ENCODE assay signal across 8 mouse cellular contexts in genomic region chr7:44359908-44360672, GRCm38 (mm10). TPM values are rescaled to one million over a fixed set of nuclear protein-coding genes. Genes with fewer than 3 reads are reported as not detected.
DNase-seq lines count a peak whose midpoint lies in the region; ATAC-seq and TF ChIP-seq lines count a peak whose summit lies in the region.

No protein-coding gene starts in this region.

- H3K36me3 ChIP-seq in heart, embryonic 13.5 days, result no peaks in the 10 kb centered on the region
- H3K36me3 ChIP-seq in liver, embryonic 11.5 days (ENCODE audit: control insufficient read depth, insufficient read depth, low read length), result no peaks in the 10 kb centered on the region
- no peaks in the 10 kb centered on the region for H3K36me3 ChIP-seq in splenic B cell, adult 2 months (ENCODE audit: control insufficient read depth, insufficient read depth, low read length, poor library complexity, severe bottlenecking)

- H3K9me3 ChIP-seq in heart, embryonic 13.5 days, result no peaks in the 10 kb centered on the region
- no peaks in the 10 kb centered on the region for H3K9me3 ChIP-seq in liver, embryonic 11.5 days (ENCODE audit: control insufficient read depth, low read length)

- peaks cover 36% of the 10 kb centered on the region for H3K4me1 ChIP-seq in heart, embryonic 13.5 days
- peaks cover 15% of the 10 kb centered on the region for H3K4me1 ChIP-seq in liver, embryonic 11.5 days (replicated peaks; ENCODE audit: control insufficient read depth, insufficient read depth, low read length)

- H3K4me3 ChIP-seq in heart, embryonic 13.5 days, result peak overlapping the region; percentile 60
- peak overlapping the region; percentile 56 for H3K4me3 ChIP-seq in liver, embryonic 11.5 days (ENCODE audit: low read depth, low read length)

- ATAC-seq in erythroid progenitor cell, adult 5-6 weeks (replicated peaks; ENCODE audit: low FRiP score, poor library complexity, severe bottlenecking), result peak; percentile 58
- ATAC-seq in heart, embryonic 13.5 days (ENCODE audit: extremely low read depth, insufficient number of reproducible peaks, low FRiP score, low TSS enrichment), result peak; percentile 75
- ATAC-seq in liver, embryonic 11.5 days (replicated peaks; ENCODE audit: low FRiP score), result peak; percentile 80

- peak overlapping the region; percentile 85 for H3K9ac ChIP-seq in heart, embryonic 13.5 days
- H3K9ac ChIP-seq in liver, embryonic 11.5 days (ENCODE audit: low read depth, low read length), result peak overlapping the region; percentile 66

- peaks cover 80% of the 10 kb centered on the region for H3K27me3 ChIP-seq in heart, embryonic 13.5 days (replicated peaks)
- peaks cover 68% of the 10 kb centered on the region for H3K27me3 ChIP-seq in liver, embryonic 11.5 days (replicated peaks; ENCODE audit: control insufficient read depth, insufficient read depth, low read length)
- peaks cover 2% of the 10 kb centered on the region; the same call in 1 of the 2 replicates for H3K27me3 ChIP-seq in splenic B cell, adult 2 months (ENCODE audit: control insufficient read depth, insufficient read depth, low read length, poor library complexity, severe bottlenecking)

- TF ChIP-seq CTCF in brain, embryonic 14.5 days (IDR thresholded peaks at IDR 0.05; ENCODE audit: borderline replicate concordance, extremely low read depth, insufficient read depth, insufficient read length), result 0 out of 2 replicates have a peak, but pooled peaks have one; percentile 2

- peak overlapping the region; percentile 57 for H3K27ac ChIP-seq in heart, embryonic 13.5 days (replicated peaks)
- no peak overlapping the region for H3K27ac ChIP-seq in liver, embryonic 11.5 days (ENCODE audit: low read depth, low read length)

- peak overlapping the region; percentile 92 for H3K4me2 ChIP-seq in heart, embryonic 13.5 days
- H3K4me2 ChIP-seq in liver, embryonic 11.5 days, result peak overlapping the region; percentile 97

- TF ChIP-seq POLR2A in brain, embryonic 14.5 days (IDR thresholded peaks at IDR 0.05; ENCODE audit: borderline replicate concordance, extremely low read depth, insufficient read depth, insufficient read length, poor library complexity, severe bottlenecking), result peak; percentile 22; the same call in 1 of the 2 replicates

- under 1% methylated on average over 54 of the region's 54 CpGs for WGBS in heart, embryonic 13.5 days
- WGBS in liver, embryonic 11.5 days, result under 1% methylated on average over 54 of the region's 54 CpGs

- peak; percentile 99 to 100 for DNase-seq in B cell, adult 2 months
- DNase-seq in brain, embryonic 14.5 days (ENCODE audit: low read depth), result peak; percentile 98
- peak; percentile 96 for DNase-seq in kidney, postnatal 10 days
- peak; percentile 94 for DNase-seq in liver, embryonic 11.5 days (ENCODE audit: low spot score)
- DNase-seq in naive thymus-derived CD4-positive, alpha-beta T cell, adult 2 months (ENCODE audit: low read depth), result peak; percentile 91
- DNase-seq in splenic B cell, adult 2 months (ENCODE audit: low read depth, low spot score), result peak; percentile 97

RNA-seq across cellular contexts. Expression of gene Syt3, which starts 23.8 kb away (rescaled TPM):
- 35.5 and 41.6 TPM in 2 replicates for polyA plus RNA-seq in brain, embryonic 14.5 days (2012; rRNA removed)
- not detected in 2 replicates for total RNA-seq in erythroid progenitor cell, adult 5-6 weeks (2015; ENCODE audit: low replicate concordance)
- total RNA-seq in erythroid progenitor cell, adult 5-6 weeks (2017; ENCODE audit: low replicate concordance), result not detected in 2 replicates
- 0.53 and 0.62 TPM in 2 replicates for polyA plus RNA-seq in heart, embryonic 13.5 days (2015; fragmentation: Nextera tagmentation; extraction: Ambion mirVana)
- 0.35 and 0.40 TPM in 2 replicates for polyA plus RNA-seq in liver, embryonic 11.5 days (2014; fragmentation: Nextera tagmentation; extraction: Ambion mirVana)

RNA-seq across cellular contexts. Expression of gene 1700008O03Rik, which starts 25.5 kb away (rescaled TPM):
- polyA plus RNA-seq in brain, embryonic 14.5 days (2012; rRNA removed), result 3.0 and 4.1 TPM in 2 replicates
- not detected in 2 replicates for total RNA-seq in erythroid progenitor cell, adult 5-6 weeks (2015; ENCODE audit: low replicate concordance)
- not detected in 2 replicates for total RNA-seq in erythroid progenitor cell, adult 5-6 weeks (2017; ENCODE audit: low replicate concordance)
- polyA plus RNA-seq in heart, embryonic 13.5 days (2015; fragmentation: Nextera tagmentation; extraction: Ambion mirVana), result 0.35 and 0.45 TPM in 2 replicates
- polyA plus RNA-seq in liver, embryonic 11.5 days (2014; fragmentation: Nextera tagmentation; extraction: Ambion mirVana), result 0.83 and 0.93 TPM in 2 replicates

RNA-seq across cellular contexts. Expression of gene Shank1, which starts 50.0 kb away (rescaled TPM):
- polyA plus RNA-seq in brain, embryonic 14.5 days (2012; rRNA removed), result 17.2 and 63.1 TPM in 2 replicates
- not detected in 2 replicates for total RNA-seq in erythroid progenitor cell, adult 5-6 weeks (2015; ENCODE audit: low replicate concordance)
- under 0.01 and 0.23 TPM in 2 replicates for total RNA-seq in erythroid progenitor cell, adult 5-6 weeks (2017; ENCODE audit: low replicate concordance)
- 0.62 and 0.80 TPM in 2 replicates for polyA plus RNA-seq in heart, embryonic 13.5 days (2015; fragmentation: Nextera tagmentation; extraction: Ambion mirVana)
- 0.62 and 0.69 TPM in 2 replicates for polyA plus RNA-seq in liver, embryonic 11.5 days (2014; fragmentation: Nextera tagmentation; extraction: Ambion mirVana)

RNA-seq across cellular contexts. Expression of gene Clec11a, which starts 53.4 kb away (rescaled TPM):
- polyA plus RNA-seq in brain, embryonic 14.5 days (2012; rRNA removed), result 3.2 and 3.6 TPM in 2 replicates
- total RNA-seq in erythroid progenitor cell, adult 5-6 weeks (2015; ENCODE audit: low replicate concordance), result 2.5 TPM in 1 of 2 replicates, not detected in the other
- not detected in 2 replicates for total RNA-seq in erythroid progenitor cell, adult 5-6 weeks (2017; ENCODE audit: low replicate concordance)
- 0.67 and 0.71 TPM in 2 replicates for polyA plus RNA-seq in heart, embryonic 13.5 days (2015; fragmentation: Nextera tagmentation; extraction: Ambion mirVana)
- 0.90 and 1.1 TPM in 2 replicates for polyA plus RNA-seq in liver, embryonic 11.5 days (2014; fragmentation: Nextera tagmentation; extraction: Ambion mirVana)

Comparison
In these comparisons a context has a peak if more than half of its experiments do, and no peak if none do; other contexts are left out.
1. RNA of gene Syt3, which starts 23.8 kb away (polyA plus RNA-seq): 35.5 to 41.6 TPM in brain, embryonic 14.5 days; 0.53 to 0.62 TPM in heart, embryonic 13.5 days and 0.35 to 0.40 TPM in liver, embryonic 11.5 days; every median in the first group is over 10 times any median in the second.
2. RNA of gene Shank1, which starts 50.0 kb away (polyA plus RNA-seq): 17.2 to 63.1 TPM in brain, embryonic 14.5 days; 0.62 to 0.80 TPM in heart, embryonic 13.5 days and 0.62 to 0.69 TPM in liver, embryonic 11.5 days; every median in the first group is over 10 times any median in the second.
3. Peak in every context shown above with its lines, with median percentiles within 50 percentile points of each other: DNase-seq and ATAC-seq.